Mouse (Mus musculus) heart, embryonic 11.5 days (tissue): ENCODE data around the gene Fbxo22. TPM values are rescaled to one million over a fixed set of nuclear protein-coding genes. Genes with fewer than 3 reads are reported as not detected.

Source experiments
- ATAC-seq: fragments of 200-750 bp; cut with Nextera tagmentation; replicated peaks from 2 replicates; pipeline ENCODE4 v1.8.0; 2017; ENCODE audit warnings: moderate library complexity; ENCODE audit not compliant: insufficient number of reproducible peaks, low FRiP score, low TSS enrichment
- H3K27ac ChIP-seq: fragments of 300-500 bp; sonication (generic); 2 replicates; pipeline ENCODE4 v1.5.1; 2014; ENCODE audit warnings: mild to moderate bottlenecking, low read depth, low read length
- H3K27me3 ChIP-seq: fragments of 300-500 bp; sonication (generic); 2 replicates; pipeline ENCODE4 v1.6.1; 2014; ENCODE audit warnings: mild to moderate bottlenecking, low read length, mixed read lengths; ENCODE audit not compliant: control insufficient read depth, insufficient read depth
- H3K36me3 ChIP-seq: fragments of 300-500 bp; sonication (generic); 2 replicates; pipeline ENCODE4 v1.6.1; 2014; ENCODE audit warnings: mild to moderate bottlenecking, low read length, moderate library complexity, mixed read lengths; ENCODE audit not compliant: control insufficient read depth, insufficient read depth
- H3K4me1 ChIP-seq: fragments of 300-500 bp; sonication (generic); 2 replicates; pipeline ENCODE4 v1.6.1; 2014; ENCODE audit warnings: low read length; ENCODE audit not compliant: control insufficient read depth, insufficient read depth
- H3K4me2 ChIP-seq: fragments of 300-500 bp; sonication (generic); 2 replicates; pipeline ENCODE4 v1.6.1; 2014; ENCODE audit warnings: mild to moderate bottlenecking, moderate library complexity
- H3K4me3 ChIP-seq: fragments of 300-500 bp; sonication (generic); 2 replicates; pipeline ENCODE4 v1.5.1; 2014; ENCODE audit warnings: low read depth, low read length
- H3K9ac ChIP-seq: fragments of 300-500 bp; sonication (generic); 2 replicates; pipeline ENCODE4 v1.6.1; 2014; ENCODE audit warnings: mild to moderate bottlenecking, low read depth, low read length, moderate library complexity
- H3K9me3 ChIP-seq: fragments of 300-500 bp; sonication (generic); replicated peaks from 2 replicates; pipeline ENCODE4 v1.6.1; 2016; ENCODE audit warnings: low read length; ENCODE audit not compliant: control insufficient read depth
- WGBS: fragments of 180-500 bp; shearing (Covaris S2); extraction: QIAGEN DNeasy Blood & Tissue Kit; methylation state at CpG from one replicate; pipeline ENCODE4 v1.1.7; 2014; ENCODE audit not compliant: insufficient replicate concordance; 5-methylcytosine and 5-hydroxymethylcytosine counted together
- polyA plus RNA-seq: library from polyadenylated mRNA; unstranded; fragments of >200 nt; fragmentation: Nextera tagmentation; extraction: Ambion mirVana; gene quantifications from 2 replicates; pipeline ENCODE4 v1.2.1, GENCODE M21; 2014

Fbxo22 gene
- polyA plus RNA-seq, 1 experiment from 2014 or later: 64.5 TPM

DNA sequence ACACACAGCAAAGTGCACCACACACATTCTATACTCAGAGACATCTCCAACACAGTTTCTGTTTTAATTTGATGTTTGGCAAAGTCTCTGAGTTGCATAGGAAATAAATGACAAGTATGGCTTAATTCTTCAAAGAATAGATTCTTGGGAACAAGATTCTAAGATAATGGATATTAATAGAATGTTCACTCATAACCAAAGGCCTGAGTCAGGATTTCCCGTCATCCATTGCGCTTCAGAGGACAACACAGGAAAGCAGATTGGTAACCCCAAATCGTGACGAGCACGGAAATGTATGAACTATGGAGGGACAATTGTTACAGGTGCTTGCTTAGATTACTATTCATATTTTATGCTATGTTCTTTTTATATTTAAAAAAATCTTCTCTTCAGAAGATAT lies 46.3 kb downstream of the Fbxo22 start:
- Histone ChIP-seq H3K27me3 (no peaks in the 10 kb centered on the region), H3K4me3 (no peak overlapping the region), H3K9ac (no peak overlapping the region), H3K36me3 (no peaks in the 10 kb centered on the region), H3K4me1 (no peaks in the 10 kb centered on the region), H3K9me3 (no peaks in the 10 kb centered on the region), H3K27ac (no peak overlapping the region), H3K4me2 (no peak overlapping the region)
- WGBS: 91% methylated on average over 5 of the region's 5 CpGs
- no peak for ATAC-seq

DNA sequence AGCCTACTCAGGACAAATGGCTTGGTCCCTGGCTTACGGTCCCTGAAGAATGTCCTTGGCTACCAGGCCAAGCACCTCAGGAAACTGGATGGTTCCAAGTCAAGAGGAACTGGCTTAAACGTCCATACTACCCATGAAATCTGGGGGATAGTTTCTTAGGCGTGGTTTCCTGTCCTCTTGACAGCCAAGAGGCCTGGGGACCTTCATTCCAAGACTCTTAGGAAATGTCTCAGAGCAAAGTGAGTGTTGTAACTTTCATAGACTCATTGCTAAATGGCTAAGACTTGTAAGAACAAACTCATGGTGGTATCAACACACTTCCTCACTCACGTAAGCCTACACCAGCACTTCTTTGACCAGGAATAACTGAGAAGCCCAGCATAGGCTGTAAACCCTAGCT lies 46.9 kb downstream of the Fbxo22 start:
- 59% methylated on average over 4 of the region's 4 CpGs for WGBS
- H3K27me3 ChIP-seq: no peaks in the 10 kb centered on the region
- H3K4me1 ChIP-seq: no peaks in the 10 kb centered on the region
- no peaks in the 10 kb centered on the region for H3K36me3 ChIP-seq
- no peak for ATAC-seq
- no peaks in the 10 kb centered on the region for H3K9me3 ChIP-seq
- H3K9ac ChIP-seq: no peak overlapping the region
- H3K4me2 ChIP-seq: no peak overlapping the region
- H3K4me3 ChIP-seq: no peak overlapping the region
- no peak overlapping the region for H3K27ac ChIP-seq

DNA sequence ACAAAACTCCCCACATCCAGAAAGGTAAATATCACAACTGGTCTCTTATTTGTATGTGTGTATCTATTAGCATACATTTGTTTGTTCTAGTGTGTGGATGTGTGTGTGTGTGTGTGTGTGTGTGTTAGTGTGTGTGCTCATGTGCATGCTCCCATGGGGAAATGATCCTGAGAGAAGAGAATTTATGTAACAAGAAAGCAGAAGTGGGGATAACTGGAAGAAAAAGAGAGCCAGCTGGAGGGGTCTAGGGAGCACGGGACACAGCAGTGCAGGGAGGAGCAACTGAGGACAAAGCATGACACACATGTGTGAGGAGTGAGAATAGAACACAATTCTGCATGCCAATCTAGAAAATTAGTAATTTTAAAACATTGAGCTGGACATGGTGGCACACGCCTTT lies 48.4 kb downstream of the Fbxo22 start:
- 78% methylated on average over 2 of the region's 2 CpGs for WGBS

DNA sequence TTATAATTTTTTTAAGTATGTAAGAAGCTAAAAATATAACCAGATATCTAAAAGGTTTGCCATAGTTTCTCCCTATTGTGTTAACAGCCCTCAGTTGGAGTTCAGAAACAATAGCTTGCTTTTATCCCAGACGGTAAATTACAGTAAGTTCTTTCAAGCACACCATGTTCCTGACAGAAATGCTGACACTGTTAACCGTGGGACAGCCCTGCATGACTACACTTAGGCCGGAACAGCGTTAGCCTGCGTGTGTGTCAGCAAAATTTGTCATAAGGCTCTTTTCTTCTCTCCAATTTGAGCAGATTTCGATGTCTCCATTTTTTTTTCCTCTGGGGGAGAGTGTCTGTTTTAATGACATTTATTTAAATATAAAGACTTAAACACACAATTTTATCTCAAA lies 51.0 kb downstream of the Fbxo22 start:
- no peak overlapping the region for H3K27ac ChIP-seq
- no peaks in the 10 kb centered on the region for H3K9me3 ChIP-seq
- no peak overlapping the region for H3K9ac ChIP-seq
- no peak overlapping the region for H3K4me2 ChIP-seq
- H3K4me1 ChIP-seq: no peaks in the 10 kb centered on the region
- 65% methylated on average over 6 of the region's 6 CpGs for WGBS
- no peak for ATAC-seq
- H3K27me3 ChIP-seq: no peaks in the 10 kb centered on the region
- H3K36me3 ChIP-seq: no peaks in the 10 kb centered on the region
- H3K4me3 ChIP-seq: no peak overlapping the region

More for the DNA sequence above, 48.4 kb downstream of the Fbxo22 start:
- Histone ChIP-seq H3K4me2 (no peak overlapping the region), H3K27me3 (no peaks in the 10 kb centered on the region), H3K4me3 (no peak overlapping the region), H3K4me1 (no peaks in the 10 kb centered on the region), H3K27ac (no peak overlapping the region), H3K9ac (no peak overlapping the region), H3K9me3 (no peaks in the 10 kb centered on the region), H3K36me3 (no peaks in the 10 kb centered on the region)
- ATAC-seq: no peak

DNA sequence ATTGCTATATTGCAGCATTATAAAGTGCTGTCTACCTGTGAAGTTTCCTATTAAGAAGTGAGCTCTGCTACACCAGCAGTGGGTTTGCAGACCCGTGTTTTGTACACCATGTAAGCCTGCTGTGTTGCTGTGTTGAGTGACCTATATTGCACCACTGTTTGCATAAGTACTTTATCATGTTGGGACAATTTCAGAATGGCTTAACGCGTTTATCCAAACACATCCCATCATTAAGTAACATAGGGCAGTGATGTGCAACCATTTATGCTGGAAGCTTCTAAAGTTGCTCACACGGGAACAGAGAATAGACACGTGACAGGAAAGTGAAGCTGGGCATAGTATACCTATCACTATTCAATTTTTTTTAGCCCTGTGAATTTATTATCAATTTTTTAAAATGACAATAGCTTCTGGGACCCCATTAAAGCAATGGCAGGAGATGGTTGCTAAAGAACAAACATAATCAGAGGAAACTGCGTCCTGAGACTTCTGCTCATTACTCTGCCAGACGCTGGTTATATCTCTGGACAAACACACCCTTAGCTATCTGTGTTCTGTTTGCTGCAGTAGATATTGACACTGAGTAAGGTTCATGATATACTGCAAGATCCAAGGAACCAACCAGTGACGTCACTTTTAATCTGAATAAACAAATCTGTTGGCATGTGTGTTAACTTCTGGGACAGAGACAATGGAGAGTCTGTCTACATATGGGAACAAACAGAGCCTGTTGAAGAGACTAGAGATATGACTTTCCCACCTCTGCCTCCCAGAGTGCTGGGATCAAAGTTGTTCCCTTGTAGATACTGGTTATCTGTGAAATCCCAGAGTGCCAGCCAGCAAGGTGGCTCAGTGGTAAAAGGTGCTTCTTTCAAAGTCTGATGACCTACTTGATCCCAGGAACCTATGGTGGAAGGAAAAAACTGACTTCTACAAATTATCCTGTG lies 55.9 kb downstream of the Fbxo22 start:
- Histone ChIP-seq H3K27ac (no peak overlapping the region), H3K4me1 (no peaks in the 10 kb centered on the region), H3K4me2 (no peak overlapping the region), H3K4me3 (no peak overlapping the region), H3K36me3 (no peaks in the 10 kb centered on the region), H3K27me3 (no peaks in the 10 kb centered on the region), H3K9ac (no peak overlapping the region), H3K9me3 (no peaks in the 10 kb centered on the region)
- 0 out of 2 replicates have a peak, but pooled peaks have one; percentile 35 for ATAC-seq
- 53% methylated on average over 8 of the region's 8 CpGs for WGBS

DNA sequence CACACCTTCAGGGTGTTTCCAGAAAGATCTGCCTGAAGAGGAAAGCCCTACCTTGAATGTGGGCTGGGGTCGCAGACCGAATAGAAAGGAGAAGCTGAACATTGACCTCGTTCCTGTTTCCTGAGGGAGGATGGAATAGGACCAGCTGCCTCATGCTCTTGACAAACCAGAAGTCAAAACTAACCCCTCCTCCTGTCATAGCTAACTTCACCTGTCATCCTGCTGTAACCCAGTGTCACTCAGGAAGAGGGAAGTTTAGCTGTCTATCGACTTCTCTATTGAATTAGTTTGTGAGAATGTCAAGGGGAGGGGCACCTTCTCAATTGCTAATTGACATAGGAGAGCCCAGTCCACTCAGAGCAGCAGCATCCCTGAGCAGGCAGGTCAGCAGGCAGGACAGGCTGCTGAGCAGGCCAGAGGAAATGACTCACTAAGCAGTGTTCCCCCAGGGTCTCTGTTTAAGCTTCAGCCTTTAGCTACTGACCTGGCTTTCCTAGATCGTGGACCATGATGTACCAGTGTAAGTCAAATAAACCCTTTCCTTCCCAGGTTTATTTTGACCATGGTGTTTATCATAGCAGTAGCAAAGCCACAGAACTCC lies 63.3 kb downstream of the Fbxo22 start:
- Histone ChIP-seq H3K4me1 (no peaks in the 10 kb centered on the region), H3K4me2 (no peak overlapping the region), H3K9ac (no peak overlapping the region), H3K36me3 (no peaks in the 10 kb centered on the region), H3K27ac (no peak overlapping the region), H3K4me3 (no peak overlapping the region), H3K27me3 (no peaks in the 10 kb centered on the region), H3K9me3 (no peaks in the 10 kb centered on the region)
- WGBS: 55% methylated on average over 5 of the region's 5 CpGs
- ATAC-seq: no peak

DNA sequence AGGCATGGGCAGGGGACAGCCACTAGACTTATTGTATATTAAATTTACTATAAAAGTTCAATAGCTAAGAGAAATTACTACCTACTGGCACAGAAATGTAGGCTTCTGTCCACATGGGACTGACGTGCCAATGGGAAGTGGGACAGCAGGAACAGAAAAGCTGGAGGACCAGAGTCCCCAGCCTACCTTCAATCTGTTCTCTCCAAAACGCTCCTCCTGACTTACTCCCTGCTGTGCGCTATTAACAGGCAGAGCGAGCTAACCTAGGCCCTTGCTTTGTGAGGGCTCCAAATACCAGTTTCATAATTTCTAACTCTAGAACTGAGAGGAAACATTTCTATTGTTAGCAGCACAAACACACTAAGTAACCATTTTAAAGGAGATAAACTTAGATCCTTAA lies 65.2 kb downstream of the Fbxo22 start:
- Histone ChIP-seq H3K27ac (no peak overlapping the region), H3K4me3 (no peak overlapping the region), H3K9ac (no peak overlapping the region), H3K36me3 (no peaks in the 10 kb centered on the region), H3K9me3 (no peaks in the 10 kb centered on the region), H3K4me2 (no peak overlapping the region), H3K4me1 (no peaks in the 10 kb centered on the region), H3K27me3 (no peaks in the 10 kb centered on the region)
- ATAC-seq: no peak
- 60% methylated on average over 4 of the region's 4 CpGs for WGBS
